Mouse (Mus musculus) stomach, embryonic 14.5 days (tissue): ENCODE results near the gene Olfr589. TPM values are rescaled to one million over a fixed set of nuclear protein-coding genes. Genes with fewer than 3 reads are reported as not detected.
"Not testable (repeated sequence)": the region's sequence is repeated elsewhere in the genome, so short reads cannot be mapped to it uniquely, and the experiment has no call there.

Experiments used
- ATAC-seq: fragments of 200-750 bp; cut with Nextera tagmentation; 2 replicates; pipeline ENCODE4 v1.8.0; 2017; ENCODE audit warnings: low read depth, moderate TSS enrichment; ENCODE audit not compliant: insufficient number of reproducible peaks, insufficient read depth, low FRiP score
- H3K27ac ChIP-seq: fragments of 300-500 bp; sonication (generic); 2 replicates; pipeline ENCODE4 v1.5.1; 2014; ENCODE audit warnings: mild to moderate bottlenecking, low read length, moderate library complexity, mixed read lengths
- H3K27me3 ChIP-seq: fragments of 300-500 bp; sonication (generic); 2 replicates; pipeline ENCODE4 v1.6.1; 2014; ENCODE audit warnings: low read length, control low read depth, mixed read lengths; ENCODE audit not compliant: control insufficient read depth, insufficient read depth
- H3K36me3 ChIP-seq: fragments of 300-500 bp; sonication (generic); 2 replicates; pipeline ENCODE4 v1.6.1; 2014; ENCODE audit warnings: mild to moderate bottlenecking, control low read depth, low read length, moderate library complexity, mixed read lengths; ENCODE audit not compliant: control insufficient read depth, insufficient read depth
- H3K4me1 ChIP-seq: fragments of 300-500 bp; sonication (generic); 2 replicates; pipeline ENCODE4 v1.6.1; 2014; ENCODE audit warnings: low read length, control low read depth, mixed read lengths; ENCODE audit not compliant: control insufficient read depth, insufficient read depth
- H3K4me2 ChIP-seq: fragments of 300-500 bp; sonication (generic); replicated peaks from 2 replicates; pipeline ENCODE4 v1.6.1; 2014; ENCODE audit warnings: low read depth, low read length, control low read depth
- H3K4me3 ChIP-seq: fragments of 300-500 bp; sonication (generic); 2 replicates; pipeline ENCODE4 v1.5.1; 2014; ENCODE audit warnings: low read depth, low read length, control low read depth
- H3K9ac ChIP-seq: fragments of 300-500 bp; sonication (generic); replicated peaks from 2 replicates; pipeline ENCODE4 v1.6.1; 2014; ENCODE audit warnings: low read depth, mild to moderate bottlenecking, control low read depth, low read length, moderate library complexity, mixed read lengths
- H3K9me3 ChIP-seq: fragments of 300-500 bp; sonication (generic); 2 replicates; pipeline ENCODE4 v1.6.1; 2016; ENCODE audit warnings: low read depth, low read length, control low read depth; ENCODE audit not compliant: control insufficient read depth
- WGBS: fragments of 180-500 bp; shearing (Covaris S2); extraction: QIAGEN DNeasy Blood & Tissue Kit; methylation state at CpG from one replicate; pipeline ENCODE4 v1.1.7; 2014; 5-methylcytosine and 5-hydroxymethylcytosine counted together
- polyA plus RNA-seq: library from polyadenylated mRNA; unstranded; fragments of >200 nt; fragmentation: Nextera tagmentation; extraction: Ambion mirVana; gene quantifications from 2 replicates; pipeline ENCODE4 v1.2.1, GENCODE M21; 2014

Gene Olfr589
- polyA plus RNA-seq, result not detected in 2 replicates

GRCm38 (mm10) chr7:103156256-103156655 lies at the start of gene Olfr589:
Gene Olfr589 (minus strand): TSS chr7:103156356.
- no peaks in the 10 kb centered on the region for H3K9me3 ChIP-seq
- H3K27me3 ChIP-seq, result no peaks in the 10 kb centered on the region
- H3K4me2 ChIP-seq, result no peak within 1 kb of the TSS
- ATAC-seq, result no peak
- 74% methylated on average over 2 of the region's 2 CpGs for WGBS
- no peak within 1 kb of the TSS for H3K9ac ChIP-seq
- H3K27ac ChIP-seq, result no peak within 1 kb of the TSS
- H3K4me1 ChIP-seq, result no peaks in the 10 kb centered on the region
- H3K4me3 ChIP-seq, result no peak within 1 kb of the TSS
- H3K36me3 ChIP-seq, result no peaks in the 10 kb centered on the region

GRCm38 (mm10) chr7:103184503-103184902 lies 28.3 kb upstream of the Olfr589 start, which contains the start of gene Olfr592:
Gene Olfr592 (plus strand): TSS chr7:103184803.
- not testable (repeated sequence) for ATAC-seq, H3K9ac ChIP-seq, H3K4me1 ChIP-seq, H3K4me3 ChIP-seq, H3K27me3 ChIP-seq, H3K27ac ChIP-seq, H3K9me3 ChIP-seq, H3K4me2 ChIP-seq, H3K36me3 ChIP-seq
- 94% methylated on average over 1 of the region's 1 CpGs for WGBS

- peaks cover 6% of the 10 kb centered on the region; the same call in 1 of the 2 replicates for H3K9me3 ChIP-seq
- H3K4me2 ChIP-seq, result no peak within 1 kb of the TSS
- H3K27ac ChIP-seq, result no peak within 1 kb of the TSS
- no peaks in the 10 kb centered on the region for H3K36me3 ChIP-seq
- WGBS, result 79% methylated on average over 1 of the region's 1 CpGs
- ATAC-seq, result no peak
- H3K4me3 ChIP-seq, result no peak within 1 kb of the TSS
- no peaks in the 10 kb centered on the region for H3K4me1 ChIP-seq
- no peaks in the 10 kb centered on the region for H3K27me3 ChIP-seq
- no peak within 1 kb of the TSS for H3K9ac ChIP-seq
Observed at GRCm38 (mm10) chr7:103178240-103178639, 22.1 kb upstream of the Olfr589 start, which contains the start of gene Olfr591. Gene Olfr591 (minus strand): TSS chr7:103178340.

DNA sequence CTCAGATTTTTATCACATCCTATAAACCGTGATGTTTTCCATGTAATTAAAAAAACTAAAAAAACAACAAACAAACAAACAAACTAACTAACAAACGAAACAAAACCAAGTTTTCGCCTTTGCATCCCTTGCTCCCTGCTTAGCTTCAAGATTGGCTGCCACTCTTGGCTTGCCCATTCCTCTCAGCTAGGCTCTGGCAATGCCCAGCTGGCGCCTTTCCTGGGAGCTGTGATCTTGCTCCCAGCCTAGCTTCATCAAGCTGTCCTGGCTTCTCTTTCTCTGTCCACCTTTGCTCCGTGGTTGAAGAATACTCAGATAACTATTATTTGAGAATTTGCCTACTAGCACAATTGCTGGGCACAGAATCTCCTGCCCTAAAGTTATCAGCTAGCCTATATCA lies 13.5 kb upstream of the Olfr589 start:
- H3K4me2 ChIP-seq, result no peak overlapping the region
- H3K4me1 ChIP-seq, result no peaks in the 10 kb centered on the region
- H3K27me3 ChIP-seq, result no peaks in the 10 kb centered on the region
- H3K9me3 ChIP-seq, result no peaks in the 10 kb centered on the region
- H3K9ac ChIP-seq, result no peak overlapping the region
- no peak overlapping the region for H3K4me3 ChIP-seq
- H3K27ac ChIP-seq, result no peak overlapping the region
- WGBS, result 71% methylated on average over 5 of the region's 5 CpGs
- ATAC-seq, result no peak
- H3K36me3 ChIP-seq, result no peaks in the 10 kb centered on the region

GRCm38 (mm10) chr7:103140579-103140978 lies 15.6 kb downstream of the Olfr589 start, which contains the start of gene Olfr588-ps1:
Gene Olfr588-ps1 (plus strand): TSS chr7:103140879.
- no peak within 1 kb of the TSS for H3K4me2 ChIP-seq

DNA sequence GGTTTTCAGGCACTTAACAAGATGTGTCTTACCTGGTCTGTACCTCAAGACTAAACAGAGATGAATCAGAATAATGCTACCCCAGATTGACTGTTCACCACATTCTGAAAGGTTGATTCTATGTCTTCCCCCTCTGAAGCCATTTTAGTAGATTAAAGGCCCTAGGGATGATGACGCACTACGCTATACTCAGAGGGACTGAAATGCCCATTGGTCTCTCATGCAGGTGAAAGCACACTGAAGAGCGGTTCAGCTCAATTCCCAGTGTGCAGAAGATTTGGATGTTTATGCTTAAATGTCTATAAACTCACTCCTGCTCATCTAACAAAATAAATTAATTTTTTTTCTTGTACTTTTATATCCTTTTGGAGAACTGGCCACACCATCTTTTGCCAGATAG lies 30.6 kb downstream of the Olfr589 start, which contains the start of gene Olfr586:
TSS of gene Olfr586 (minus strand) at position 101 of the 400 bp plus-strand sequence.
- no peak for ATAC-seq
- H3K36me3 ChIP-seq, result no peaks in the 10 kb centered on the region
- 82% methylated on average over 3 of the region's 3 CpGs for WGBS

More at GRCm38 (mm10) chr7:103140579-103140978, 15.6 kb downstream of the Olfr589 start, which contains the start of gene Olfr588-ps1:
- no peak within 1 kb of the TSS for H3K27ac ChIP-seq
- no peaks in the 10 kb centered on the region for H3K36me3 ChIP-seq
- H3K9me3 ChIP-seq, result no peaks in the 10 kb centered on the region
- no peak for ATAC-seq
- H3K27me3 ChIP-seq, result no peaks in the 10 kb centered on the region
- no peak within 1 kb of the TSS for H3K9ac ChIP-seq
- 76% methylated on average over 1 of the region's 1 CpGs for WGBS
- H3K4me3 ChIP-seq, result no peak within 1 kb of the TSS
- H3K4me1 ChIP-seq, result no peaks in the 10 kb centered on the region

GRCm38 (mm10) chr7:103119406-103119805 lies 36.8 kb downstream of the Olfr589 start:
- ATAC-seq, result no peak
- Histone ChIP-seq H3K4me2 (no peak overlapping the region), H3K36me3 (no peaks in the 10 kb centered on the region), H3K9me3 (no peaks in the 10 kb centered on the region), H3K27me3 (no peaks in the 10 kb centered on the region), H3K27ac (no peak overlapping the region), H3K4me1 (no peaks in the 10 kb centered on the region), H3K4me3 (no peak overlapping the region), H3K9ac (no peak overlapping the region)
- WGBS, result 37% methylated on average over 3 of the region's 3 CpGs

More for the DNA sequence above, 30.6 kb downstream of the Olfr589 start, which contains the start of gene Olfr586:
- Histone ChIP-seq H3K4me1 (no peaks in the 10 kb centered on the region), H3K4me3 (no peak within 1 kb of the TSS), H3K9me3 (no peaks in the 10 kb centered on the region), H3K27ac (no peak within 1 kb of the TSS), H3K4me2 (no peak within 1 kb of the TSS), H3K27me3 (no peaks in the 10 kb centered on the region), H3K9ac (no peak within 1 kb of the TSS)
